Mouse (Mus musculus) stomach, postnatal 0 days (tissue): ENCODE measurements around the gene Gm12355.

Source experiments
- CTCF ChIP-seq: IDR thresholded peaks from 2 replicates; pipeline ENCODE4 v1.5.1; 2016; ENCODE audit warnings: antibody characterized with exemption, low read depth, mild to moderate bottlenecking, moderate library complexity
- EP300 ChIP-seq: optimal IDR thresholded peaks from 2 replicates; pipeline ENCODE3; 2016; ENCODE audit warnings: antibody characterized with exemption

GRCm38 (mm10) chr11:98644757-98645156 is 19.3 kb upstream of the Gm12355 start:
- TF ChIP-seq CTCF (no peak), EP300 (no peak)
